Mouse (Mus musculus) erythroblast, adult 5-6 weeks (primary cell): ENCODE data around the gene Scaf1. TPM values are rescaled to one million over a fixed set of nuclear protein-coding genes. Genes with fewer than 3 reads are reported as not detected.

Experiments
- ATAC-seq: replicated peaks from 2 replicates; pipeline ENCODE4 v1.8.0; 2016; ENCODE audit warnings: moderate number of reproducible peaks, mild to moderate bottlenecking, moderate TSS enrichment, inconsistent platforms; ENCODE audit not compliant: poor library complexity, low FRiP score, severe bottlenecking
- total RNA-seq, 2 experiments: library from RNA; stranded (forward) in 1 of 2; stranded (reverse) in 1 of 2; fragments of 150-400 nt in 1 of 2; fragments of 200-764, 138-1000 nt in 1 of 2; gene quantifications; 2 replicates each; pipeline versions ENCODE4 v1.2.3 to v1.2.4; 2015 to 2017; ENCODE audit warnings: low replicate concordance in 2 of 2

Gene Scaf1
- total RNA-seq, 2 experiments from 2014 or later = 7.9 to 10.0 TPM

DNA sequence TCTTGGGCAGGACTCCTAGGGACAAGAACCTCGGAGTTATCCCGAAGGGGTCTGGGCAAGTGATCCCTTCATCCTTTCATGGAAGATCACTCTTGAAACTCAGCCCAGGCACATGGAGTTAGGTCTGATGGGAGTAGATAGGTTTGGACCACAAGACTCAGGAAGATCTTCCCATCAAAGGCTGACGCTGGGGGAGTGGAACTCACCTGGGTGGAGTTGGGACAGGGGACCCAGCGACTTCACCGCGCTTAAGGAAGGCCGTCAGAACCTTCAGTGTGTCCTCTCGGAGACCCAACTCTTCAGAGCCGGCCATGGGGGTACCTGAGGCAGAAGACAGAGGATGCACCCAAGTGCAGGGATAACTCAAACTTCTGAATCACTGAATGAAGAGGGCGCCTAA lies 19.5 kb downstream of the Scaf1 start:
- 0 out of 2 replicates have a peak, but pooled peaks have one; percentile 4 for ATAC-seq

DNA sequence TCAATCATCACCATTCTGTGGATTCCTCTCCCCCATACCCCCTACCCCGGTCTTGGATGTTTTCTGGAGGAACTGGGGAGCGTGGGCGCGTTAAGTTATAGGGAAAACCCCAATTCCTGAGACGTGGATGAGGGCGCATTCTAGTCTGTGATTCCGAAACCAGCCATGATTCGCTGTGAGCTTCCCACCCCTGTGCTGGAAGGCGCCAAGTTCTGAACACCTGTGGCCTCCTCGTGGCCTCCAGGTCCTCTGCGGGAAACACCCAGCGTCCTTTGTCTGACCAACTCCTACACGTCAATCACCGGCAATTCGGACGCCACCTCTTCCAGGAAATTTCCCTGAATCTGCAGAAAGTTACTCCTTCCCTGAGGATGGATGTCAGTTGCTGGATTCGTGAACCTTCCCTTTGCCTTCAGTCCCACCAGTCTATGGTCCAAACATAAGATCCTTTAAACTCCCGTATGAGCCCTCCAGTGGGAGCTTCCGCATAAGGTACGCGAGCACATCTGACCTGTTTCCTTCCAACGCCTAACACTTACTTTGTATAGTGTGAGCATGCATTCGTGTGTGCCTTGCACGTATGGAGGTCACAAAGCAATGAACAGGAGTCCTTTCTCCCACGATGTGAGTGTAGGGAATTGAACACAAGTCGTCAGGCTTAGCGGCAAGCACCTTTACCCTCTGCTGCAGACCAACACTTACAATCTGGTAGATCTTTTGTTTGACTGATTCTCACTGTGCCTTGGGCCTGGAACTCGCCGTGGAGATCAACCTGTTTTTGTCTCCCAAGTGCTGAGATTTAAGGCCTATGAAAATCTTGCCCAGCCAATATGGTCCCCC lies 29.1 kb downstream of the Scaf1 start:
- ATAC-seq = peak; percentile 25

- ATAC-seq = peak; percentile 89
Measured at GRCm38 (mm10) chr7:44986192-44986878, 29.8 kb downstream of the Scaf1 start, which contains the start of gene Prmt1. Gene Prmt1, minus strand, starts transcription at chr7:44986568.

DNA sequence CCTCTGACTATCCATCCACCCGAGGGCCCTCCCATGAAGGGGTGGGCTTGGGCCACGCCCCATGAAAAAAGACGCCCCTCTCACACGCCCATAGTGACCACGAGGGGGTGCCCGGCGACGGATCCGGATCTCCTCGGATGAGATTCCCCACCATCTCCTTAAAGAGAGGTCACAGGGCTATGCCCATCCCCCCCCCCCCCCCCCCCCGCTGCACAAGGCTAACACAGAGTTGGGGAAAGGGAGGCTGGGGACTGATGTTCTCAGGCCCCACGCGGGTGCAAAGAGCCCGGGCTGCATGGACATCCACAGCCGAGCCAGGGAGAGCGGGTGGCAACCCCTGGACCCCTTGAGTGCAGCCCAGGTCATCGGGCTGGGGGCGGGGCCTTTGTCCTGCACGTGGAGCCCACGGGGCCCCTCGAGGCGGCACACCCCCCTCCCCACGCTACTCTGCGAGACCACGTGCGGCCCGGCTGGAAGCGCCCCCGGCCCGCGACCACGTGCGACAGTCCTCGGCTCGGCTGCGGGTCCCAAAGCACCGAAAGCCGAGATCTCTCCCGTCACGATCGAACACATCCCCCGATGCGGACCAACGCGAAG lies 30.5 kb downstream of the Scaf1 start:
- ATAC-seq = no peak

DNA sequence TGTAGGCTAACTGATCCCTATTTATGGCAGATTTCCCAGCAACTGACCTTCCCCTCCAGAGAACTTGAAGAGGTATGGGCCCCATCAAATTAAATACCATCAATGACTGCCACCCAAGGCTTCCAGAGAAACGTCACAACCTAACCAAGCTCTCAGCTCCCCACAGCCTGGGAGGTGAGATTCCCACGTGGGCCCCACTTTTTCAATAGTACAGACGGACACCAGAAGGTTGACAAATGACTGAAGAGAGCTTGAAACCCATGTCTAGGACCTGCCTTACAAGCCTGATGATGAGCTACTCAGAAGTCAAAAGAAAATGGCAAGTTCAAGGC lies 31.4 kb downstream of the Scaf1 start:
- no peak for ATAC-seq

DNA sequence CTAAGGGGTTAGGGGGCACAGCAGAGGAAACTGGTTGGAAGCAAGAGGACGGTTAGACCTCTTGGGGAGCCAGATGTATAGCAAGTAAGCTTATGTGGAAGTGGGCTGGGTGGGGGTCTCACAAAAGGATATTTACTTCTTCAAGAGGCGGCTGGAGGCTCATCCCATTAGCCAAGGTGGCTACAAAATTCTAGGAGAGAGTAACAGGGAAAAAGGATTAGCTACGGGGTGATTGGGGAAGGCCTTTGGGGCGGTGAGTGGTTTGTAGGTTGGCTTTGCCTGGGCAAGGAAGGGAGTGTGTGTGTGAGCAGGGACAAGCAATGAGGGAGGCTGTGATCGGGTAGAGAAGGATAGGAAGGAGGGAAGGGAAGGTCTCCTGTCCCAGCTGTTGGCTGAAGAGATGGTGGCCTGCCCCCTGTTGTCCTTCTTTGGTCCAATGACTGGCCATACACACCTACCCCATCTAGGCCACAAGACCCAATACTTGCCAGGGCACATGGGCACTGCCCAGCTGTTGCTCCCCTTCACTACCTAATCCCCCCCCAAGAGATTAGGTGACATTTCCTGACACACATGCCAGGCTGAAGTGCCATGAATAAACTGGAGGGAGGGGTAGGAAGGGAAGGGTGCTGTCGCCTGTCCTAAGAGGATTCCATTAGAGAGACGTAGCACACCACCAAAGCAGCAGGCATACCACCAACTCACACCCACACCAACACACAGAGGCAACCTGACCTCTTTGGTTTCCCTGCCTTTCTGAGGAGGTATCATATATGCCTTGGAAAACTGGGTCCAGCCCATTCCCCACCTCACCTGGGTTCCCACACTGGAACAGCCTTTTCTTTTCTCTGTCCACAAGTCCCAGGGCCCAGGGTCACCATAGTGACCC lies 32.0 kb downstream of the Scaf1 start:
- ATAC-seq = no peak

- peak; percentile 50 for ATAC-seq
Measured at GRCm38 (mm10) chr7:44983085-44983484, 33.1 kb downstream of the Scaf1 start.

DNA sequence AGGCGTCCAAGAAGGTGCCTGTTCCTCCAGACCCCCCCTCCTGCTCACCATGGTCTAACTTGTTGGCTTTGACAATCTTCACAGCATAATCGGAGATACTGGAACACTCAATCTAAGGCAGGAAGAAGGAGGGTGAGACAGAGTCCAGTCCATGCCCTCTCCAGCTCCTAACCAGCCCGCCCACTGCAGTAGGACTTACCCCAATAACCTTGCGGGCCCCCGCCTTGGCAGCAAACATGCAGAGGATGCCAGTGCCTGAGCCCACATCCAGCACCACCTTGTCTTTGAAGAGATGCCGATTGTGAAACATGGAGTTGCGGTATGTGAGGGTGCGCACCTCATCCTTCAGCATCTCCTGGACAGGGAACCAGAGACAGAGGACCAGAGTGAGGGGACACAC lies 34.6 kb downstream of the Scaf1 start:
- ATAC-seq = no peak

- ATAC-seq = no peak
Measured at GRCm38 (mm10) chr7:44978300-44978699, 37.9 kb downstream of the Scaf1 start.

DNA sequence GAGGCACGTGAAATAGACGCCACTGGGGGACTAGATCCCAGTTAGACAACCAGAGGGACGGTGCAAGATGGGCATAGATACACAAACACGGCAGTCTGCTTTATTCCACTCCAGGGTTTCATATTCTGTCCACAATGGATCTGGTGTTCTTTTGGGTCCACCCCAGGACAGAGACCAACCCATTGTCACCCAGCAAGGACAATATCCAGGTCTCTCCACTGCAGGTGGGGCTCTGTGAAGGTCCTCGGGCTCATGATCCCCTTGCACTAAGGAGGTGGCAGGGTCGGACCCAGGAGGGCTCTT lies 41.1 kb downstream of the Scaf1 start:
- ATAC-seq = peak; percentile 3; the same call in 1 of the 2 replicates

DNA sequence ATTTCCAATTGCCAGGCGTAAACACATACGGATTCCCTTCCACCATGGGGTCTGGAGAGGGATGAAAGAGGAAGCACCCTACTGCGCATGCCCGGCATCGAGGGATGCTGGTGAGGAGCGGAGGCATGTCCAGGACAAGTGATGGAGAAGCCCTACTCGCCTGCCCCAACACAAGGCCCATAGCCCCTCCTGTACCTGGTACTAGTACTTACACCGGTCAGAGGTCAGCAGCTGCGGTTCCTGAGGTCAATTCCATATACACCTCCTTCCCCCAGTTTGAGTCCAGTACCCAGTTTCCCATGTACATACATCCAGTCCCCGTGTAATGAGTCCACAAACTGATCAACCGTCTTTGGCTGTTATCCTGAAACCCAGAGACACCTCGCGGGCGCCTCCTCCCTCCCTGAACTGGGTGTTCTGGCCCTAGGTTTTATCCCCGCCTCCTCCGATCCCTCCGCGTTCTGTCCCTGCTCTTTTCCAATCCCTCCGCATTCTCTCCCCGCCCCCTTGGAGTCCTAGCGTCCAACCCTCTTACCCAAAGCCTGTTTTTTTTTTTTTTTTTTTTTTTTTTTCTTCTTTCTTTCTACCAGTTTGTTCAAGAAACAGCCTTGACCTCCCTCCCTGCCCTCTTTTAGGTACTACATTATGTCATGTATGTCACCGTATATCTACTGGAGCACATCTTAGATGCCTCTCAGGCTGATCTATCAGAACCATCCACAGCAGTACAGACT lies 41.6 kb downstream of the Scaf1 start, which contains the start of gene Cpt1c:
Gene Cpt1c (minus strand): TSS at position 469 of the 734 bp plus-strand sequence.
- ATAC-seq = peak; percentile 83

GRCm38 (mm10) chr7:44973415-44974130 lies 42.6 kb downstream of the Scaf1 start:
- ATAC-seq = no peak

GRCm38 (mm10) chr7:44971142-44971541 lies 45.0 kb downstream of the Scaf1 start:
- ATAC-seq = no peak

- ATAC-seq = no peak
Measured at GRCm38 (mm10) chr7:44970231-44970691, 45.9 kb downstream of the Scaf1 start.

DNA sequence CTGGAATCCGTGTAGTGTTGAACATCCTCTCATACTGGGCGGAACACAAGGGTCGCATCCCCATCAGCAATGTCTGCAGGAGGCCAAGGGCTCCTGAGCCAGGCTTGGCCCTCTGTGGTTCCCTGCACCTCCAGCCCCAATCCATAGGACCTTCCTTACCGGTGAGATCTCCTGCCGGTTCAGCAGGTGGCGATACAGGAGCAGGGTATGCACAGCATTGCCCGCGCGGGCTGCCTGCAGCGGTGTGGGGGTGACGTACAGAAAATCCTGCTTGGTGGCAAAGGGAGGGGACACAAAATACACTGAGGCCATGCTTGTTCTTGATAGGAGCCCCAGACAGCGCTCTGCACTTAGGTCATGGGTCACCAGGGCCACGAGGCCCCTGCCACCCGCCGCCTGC lies 49.5 kb downstream of the Scaf1 start:
- ATAC-seq = no peak

GRCm38 (mm10) chr7:44965975-44966374 lies 50.2 kb downstream of the Scaf1 start:
- ATAC-seq = no peak

DNA sequence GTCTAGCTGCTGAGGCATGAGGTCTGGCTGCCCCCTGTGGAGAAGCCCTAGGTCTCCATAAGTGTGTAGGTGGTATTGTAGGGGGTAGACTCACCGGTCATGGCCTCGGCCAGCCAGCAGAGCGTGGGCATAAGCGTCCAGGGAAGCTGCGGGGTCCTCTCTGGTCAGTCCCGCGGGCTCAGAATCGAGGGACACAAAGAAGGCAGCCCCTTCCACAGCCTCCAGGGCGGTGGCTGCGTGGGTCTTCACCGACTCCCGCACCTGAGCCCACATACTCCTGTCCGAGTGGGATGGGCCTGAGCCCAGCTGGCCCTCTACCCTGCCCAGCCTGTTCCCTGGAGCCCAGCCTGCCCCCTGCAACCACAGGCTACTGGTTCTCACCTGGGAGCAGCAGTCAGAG lies 51.2 kb downstream of the Scaf1 start:
- no peak for ATAC-seq

- no peak for ATAC-seq
Measured at GRCm38 (mm10) chr7:44962831-44963230, 53.3 kb downstream of the Scaf1 start.

DNA sequence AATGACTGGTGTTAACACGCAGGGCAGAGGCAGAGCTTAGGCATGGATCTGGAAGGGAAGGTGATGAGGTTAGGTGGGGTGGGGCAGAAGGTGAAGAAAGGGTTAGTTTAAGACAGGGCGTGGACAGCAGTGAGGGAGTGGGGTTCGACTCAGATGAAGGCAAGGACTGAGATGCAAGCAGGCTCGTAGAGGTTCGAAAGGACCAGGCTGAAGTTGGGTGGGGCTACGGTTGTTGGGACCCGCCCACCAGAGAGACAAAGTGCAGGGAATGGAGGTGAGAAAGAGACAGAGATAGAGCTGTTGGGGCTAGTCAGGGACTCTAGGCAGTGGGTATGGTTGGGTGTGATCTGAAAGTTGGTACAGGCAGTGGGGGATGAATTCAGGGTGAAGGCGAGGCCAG lies 53.8 kb downstream of the Scaf1 start:
- no peak for ATAC-seq
